Mouse (Mus musculus): Measurements from ENCODE around the gene Ndfip2.

The Ndfip2 gene

DNA sequence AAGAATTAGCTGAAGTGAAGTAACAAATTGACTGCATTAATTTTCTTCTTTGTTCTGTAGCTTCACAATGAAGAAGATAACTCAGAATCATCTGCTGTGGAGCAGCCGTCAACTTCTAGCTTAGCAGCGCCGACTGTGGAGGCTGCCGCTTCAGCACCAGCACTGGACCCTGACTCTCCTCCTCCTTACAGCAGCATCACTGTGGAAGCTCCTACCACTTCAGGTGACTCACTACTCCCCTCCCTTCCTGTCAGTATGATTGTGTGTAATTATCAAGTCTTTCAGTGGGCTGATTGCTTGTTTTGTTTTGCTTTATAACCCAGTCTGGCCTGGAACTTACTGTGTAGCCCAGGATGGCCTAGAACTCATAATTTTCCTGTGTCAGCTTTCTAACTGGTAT is 29.2 kb downstream of the Ndfip2 start:
- no peak for DNase-seq (ENCODE audit: low read depth)

DNA sequence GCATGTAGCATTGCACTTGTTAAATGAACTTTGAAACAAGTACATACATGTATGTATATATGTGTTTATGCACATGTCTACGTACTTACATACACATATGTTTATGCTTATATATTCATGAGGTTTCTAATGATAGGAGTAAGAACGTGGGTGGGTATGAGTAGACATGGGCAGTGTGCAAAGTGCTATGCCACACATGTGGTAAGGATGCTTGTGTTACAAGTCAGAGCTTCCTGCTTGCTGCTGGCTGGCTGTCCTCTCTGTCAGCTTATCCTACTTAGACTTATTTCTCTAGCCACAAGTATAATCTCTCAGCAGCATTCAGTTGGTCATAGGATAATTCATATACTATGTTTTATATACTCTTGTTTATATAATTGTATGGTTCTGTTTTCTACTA is 29.6 kb downstream of the Ndfip2 start:
- DNase-seq (ENCODE audit: low read depth): no peak

DNA sequence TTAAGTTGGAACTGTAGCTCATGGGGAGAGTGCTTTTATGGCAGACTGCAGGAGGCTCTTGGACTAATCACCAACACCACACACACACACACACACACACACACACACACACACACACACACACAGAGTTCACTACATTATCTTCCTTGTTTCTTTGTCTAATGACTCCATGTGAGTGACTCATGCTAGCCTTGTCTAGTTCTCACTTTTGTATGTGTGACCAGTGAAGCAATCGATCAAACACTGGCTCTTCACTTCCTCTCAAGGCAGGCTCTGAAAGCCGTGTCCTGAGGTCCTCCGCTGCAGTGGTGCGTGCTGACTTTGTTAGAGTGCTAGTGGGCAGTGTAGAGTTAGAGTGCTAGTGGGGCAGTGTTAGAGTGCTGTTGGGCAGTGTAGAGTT is 30.2 kb downstream of the Ndfip2 start:
- no peak for DNase-seq (ENCODE audit: low read depth)

DNA sequence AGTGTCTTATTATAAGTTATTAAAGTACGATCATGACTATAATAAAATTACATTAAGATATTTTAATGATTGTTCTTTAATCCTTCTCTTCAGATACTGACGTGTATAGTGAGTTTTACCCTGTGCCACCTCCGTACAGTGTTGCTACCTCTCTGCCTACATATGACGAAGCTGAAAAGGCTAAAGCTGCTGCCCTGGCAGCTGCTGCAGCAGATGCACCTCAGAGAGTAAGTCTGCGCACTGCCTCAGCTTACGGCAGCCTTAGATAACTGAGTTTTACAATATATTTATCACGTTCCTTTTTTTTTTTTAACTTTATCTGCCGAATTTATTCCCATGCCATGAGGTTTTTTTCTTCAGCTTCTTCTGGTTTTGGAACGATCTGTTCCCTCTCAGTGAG is 33.8 kb downstream of the Ndfip2 start:
- no peak for DNase-seq (ENCODE audit: low read depth)

DNA sequence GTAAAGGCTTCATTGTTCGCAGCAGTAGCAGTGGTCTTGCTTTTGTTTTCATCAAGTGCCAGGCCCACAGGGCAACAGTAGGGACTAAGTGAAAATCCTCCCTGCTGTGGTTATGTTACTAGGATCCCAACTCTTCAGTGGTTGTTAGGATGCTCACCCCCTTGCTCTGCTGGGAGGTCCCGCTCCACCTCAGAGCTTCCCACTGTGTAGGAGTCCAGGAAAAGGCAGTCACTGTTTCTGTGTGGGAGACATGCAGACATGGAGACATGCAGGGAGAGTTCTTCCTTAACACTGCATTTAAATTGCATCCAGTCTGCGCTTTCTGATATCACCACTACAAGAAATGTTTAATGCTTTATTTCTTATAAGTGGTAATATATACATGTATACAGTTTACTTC is 35.4 kb downstream of the Ndfip2 start:
- no peak for DNase-seq (ENCODE audit: low read depth)

DNA sequence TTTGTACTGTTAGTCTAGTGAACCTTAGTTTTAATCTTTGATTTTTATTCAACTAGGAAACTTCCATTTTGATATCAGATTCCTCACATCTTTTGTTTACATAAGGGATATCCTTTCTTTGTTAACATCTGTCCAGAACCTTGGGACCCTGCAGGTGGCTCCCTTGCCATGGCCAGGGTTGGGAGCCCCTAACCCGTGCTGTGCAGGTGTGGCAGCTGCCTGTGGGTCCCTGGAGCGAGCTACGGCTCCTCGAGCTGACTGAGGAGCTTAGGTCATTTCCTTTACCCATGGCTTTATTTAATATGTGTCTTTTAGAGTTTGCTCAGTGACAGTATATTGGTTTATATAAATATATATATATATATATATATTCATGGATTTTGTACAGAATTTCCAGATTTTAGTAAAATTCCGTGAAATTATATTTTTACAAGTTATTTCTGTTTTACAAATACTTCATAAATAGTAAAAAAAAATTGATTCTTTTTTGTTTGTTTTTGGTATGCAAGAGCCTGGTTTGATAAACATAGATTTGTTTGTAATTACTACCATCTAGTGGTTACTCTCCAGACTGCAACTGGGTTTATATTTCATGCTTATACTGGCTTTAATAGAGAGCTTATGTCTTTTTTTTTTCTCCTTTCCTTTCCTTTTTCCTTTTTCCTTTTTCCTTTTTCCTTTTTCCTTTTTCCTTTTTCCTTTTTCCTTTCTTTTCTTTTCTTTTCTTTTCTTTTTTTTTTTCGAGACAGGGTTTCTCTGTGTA is 37.6 kb downstream of the Ndfip2 start:
- DNase-seq (ENCODE audit: low read depth): peak; percentile 82

DNA sequence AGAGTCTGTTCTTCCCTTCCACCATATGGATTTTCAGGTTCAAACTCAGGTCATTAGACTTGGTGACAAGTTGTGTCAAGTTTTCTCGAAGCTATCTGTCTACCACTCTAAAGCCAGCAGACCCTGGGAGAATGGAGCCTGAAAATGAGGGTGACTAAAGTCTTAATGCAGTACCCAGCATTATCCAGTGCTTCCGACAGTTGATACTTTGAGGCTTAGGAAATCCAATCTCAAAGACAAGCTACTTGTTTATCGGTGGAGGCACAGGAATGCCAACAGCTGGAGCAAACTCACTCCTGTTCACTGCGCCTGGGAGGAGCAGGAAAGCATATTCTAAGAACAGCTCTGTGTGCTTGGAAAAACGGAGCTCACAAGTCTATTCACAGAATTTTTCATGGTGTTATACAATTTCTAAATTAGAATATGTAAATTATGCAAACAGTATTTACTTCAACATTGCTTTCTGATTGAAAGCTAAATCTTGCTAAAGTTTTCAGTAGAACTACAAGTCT is 41.4 kb downstream of the Ndfip2 start:
- no peak for DNase-seq (ENCODE audit: low read depth)

DNA sequence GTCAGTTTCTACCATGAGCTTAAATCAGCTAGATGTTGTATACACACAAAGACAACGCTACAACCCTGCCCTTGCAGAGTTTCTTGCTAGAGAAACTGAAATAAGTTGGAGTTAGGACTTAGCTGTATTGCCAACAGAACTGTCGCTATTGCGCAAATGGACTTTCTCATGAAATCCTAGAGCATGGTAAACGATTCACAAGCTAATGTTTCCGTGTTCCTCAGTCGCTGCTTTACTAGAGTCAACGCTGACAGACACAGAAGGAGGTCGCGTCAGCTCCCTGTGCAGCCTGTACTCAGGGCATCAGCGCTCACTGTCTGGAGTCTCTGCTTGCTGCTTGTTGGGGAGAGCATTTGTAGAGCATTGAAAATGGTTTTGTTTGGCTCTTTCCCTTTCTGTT is 42.2 kb downstream of the Ndfip2 start:
- no peak for DNase-seq (ENCODE audit: low read depth)

DNA sequence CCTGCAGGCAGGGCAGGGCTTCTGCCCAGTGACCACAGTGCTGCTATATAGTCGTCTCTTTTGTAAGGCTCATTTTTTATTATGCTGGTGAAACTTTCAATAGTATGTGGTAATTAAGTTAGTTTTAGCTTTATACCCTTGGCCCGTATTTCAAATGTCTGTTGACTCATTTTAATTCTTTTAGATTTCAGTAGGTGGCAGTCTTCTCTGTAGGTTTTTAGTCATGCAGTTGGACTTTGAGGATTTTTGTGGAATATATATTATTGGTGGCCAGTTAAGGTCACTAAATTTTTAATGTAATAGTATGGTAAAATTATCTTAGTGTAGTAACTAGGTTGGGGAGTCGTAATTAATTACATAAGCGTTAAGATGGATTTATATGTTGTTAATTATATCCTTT is 44.3 kb downstream of the Ndfip2 start:
- no peak for DNase-seq (ENCODE audit: low read depth)

DNA sequence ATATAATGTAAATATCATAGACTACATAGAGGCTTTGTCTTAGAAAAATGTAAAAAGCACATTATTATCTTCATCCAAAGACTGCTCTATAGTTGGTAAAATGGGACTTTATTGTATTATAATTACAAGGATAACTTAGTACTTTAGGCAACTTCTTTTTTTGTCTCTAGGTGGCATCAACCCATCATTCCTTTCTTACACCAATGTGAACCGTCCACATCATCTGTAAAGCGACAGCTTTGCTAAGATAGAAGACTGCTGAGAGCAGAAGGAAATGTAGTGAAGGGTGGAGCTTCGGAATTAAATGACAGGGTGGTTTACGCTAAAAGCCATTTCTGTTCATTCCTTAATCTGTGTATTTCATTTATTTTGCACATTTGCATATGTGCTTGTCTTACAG is 49.3 kb downstream of the Ndfip2 start:
- no peak for DNase-seq (ENCODE audit: low read depth)

DNA sequence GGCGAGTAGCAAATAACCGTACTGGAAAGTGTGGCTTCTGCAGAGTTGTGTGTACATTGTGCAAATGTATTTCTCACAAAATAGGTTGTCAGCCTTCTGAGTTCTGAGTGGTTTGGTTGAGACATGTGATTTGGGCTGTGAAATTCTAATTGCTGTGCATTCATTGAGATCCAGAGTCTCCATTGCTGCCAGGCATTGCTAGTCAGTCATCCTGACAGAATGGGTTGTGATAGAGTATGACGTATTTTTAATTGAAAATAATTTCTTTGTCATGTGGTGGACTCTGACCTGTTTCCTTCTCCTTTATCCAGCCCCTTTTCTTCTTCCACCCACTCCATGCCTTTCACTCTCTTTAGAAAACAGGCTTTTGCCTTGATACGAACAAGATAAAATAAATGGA is 54.0 kb downstream of the Ndfip2 start:
- no peak for DNase-seq (ENCODE audit: low read depth)

DNA sequence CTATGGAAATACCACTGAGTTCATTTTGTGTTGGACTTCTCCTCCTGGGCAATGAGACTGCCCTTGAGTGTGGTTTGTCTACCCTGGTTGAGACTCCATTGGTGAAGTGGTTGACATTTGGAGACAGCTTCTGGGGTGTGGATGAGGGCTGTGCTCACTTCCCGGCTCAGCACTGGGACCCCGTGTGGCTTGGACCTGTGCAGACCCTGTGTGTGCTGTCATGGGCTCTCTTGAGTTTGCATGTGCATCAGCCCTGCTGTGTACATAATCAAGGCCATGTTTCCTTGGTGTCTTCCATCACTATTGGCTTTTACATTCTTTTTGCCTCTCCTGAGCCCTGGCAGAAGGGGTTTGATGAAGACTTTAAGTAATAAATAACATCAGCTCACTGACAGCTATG is 54.6 kb downstream of the Ndfip2 start:
- DNase-seq (ENCODE audit: low read depth): no peak

DNA sequence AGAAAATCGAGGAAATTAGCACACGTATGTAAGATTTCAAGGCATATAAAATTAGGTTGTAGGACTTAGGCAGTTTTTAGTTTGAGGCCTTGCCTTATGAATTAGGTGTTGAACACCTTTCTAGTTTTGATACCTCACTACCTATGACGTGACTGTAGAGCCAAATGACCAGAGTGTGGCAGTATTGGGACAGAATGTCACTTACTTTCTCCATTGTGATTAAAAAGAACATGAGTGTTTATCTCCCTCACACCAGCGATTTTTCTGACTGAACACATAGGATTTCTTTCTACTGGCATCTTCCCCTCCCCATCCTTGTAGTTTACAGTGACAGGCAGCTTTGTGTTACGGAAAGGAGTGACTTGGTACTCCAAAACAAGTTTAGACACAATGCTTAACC is 55.5 kb downstream of the Ndfip2 start:
- DNase-seq (ENCODE audit: low read depth): no peak

DNA sequence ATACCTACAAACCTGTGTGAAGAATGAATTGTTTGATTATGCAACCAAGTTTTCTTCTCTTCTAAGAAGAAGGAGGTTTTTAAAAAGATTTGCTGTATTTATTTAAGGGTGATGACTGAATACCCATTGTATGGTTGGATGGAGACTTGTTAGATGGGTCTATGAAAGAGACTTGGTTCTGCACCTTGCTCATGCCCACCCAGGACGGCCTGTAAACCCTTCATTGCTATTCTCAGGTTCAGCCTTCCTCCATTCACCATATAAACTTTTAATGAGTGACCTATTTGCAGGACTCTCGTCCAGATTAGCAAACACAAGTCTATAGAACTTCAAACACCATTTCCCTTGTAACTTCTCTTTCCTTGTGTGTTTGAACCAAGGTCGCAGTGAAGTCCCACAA is 63.3 kb downstream of the Ndfip2 start:
- DNase-seq (ENCODE audit: low read depth): no peak

DNA sequence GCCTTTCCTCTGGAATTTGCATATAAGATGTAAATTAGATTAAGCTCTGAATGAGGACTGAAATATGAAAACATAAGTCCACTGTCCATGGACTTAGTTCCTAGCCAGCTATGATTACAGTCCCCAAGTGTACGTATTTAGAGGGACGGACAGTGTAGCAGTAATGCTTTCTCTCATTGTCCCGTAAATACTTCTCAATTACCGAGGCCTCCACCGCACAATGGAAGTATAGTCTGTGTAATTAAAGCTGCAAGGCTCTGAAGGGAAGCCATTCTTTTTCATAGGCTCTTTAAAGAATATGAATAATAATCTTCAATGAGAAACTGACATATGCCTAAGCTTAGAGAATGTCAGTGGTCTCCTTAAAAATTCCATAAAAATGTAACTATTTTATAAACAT is 64.5 kb downstream of the Ndfip2 start:
- DNase-seq (ENCODE audit: low read depth): no peak

DNA sequence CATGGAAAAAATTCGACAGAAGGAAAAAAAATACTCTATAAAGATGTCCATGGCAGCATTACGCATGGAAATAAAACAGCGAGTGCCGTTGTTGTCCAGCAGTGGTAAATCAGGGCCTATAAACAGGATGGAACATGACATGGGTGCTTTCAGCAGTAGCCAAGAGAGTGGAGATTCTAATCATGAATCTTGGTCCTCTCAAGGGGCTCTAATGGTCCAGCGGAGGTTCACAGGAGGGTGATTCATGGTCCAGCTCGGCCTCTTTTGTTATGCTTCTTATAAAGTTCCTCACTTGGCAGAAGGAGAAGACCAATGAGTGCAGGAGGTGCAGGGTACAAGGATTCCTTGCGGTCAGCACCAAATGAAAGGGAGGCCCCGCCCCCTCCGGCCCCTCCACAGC is 65.1 kb downstream of the Ndfip2 start:
- no peak for DNase-seq (ENCODE audit: low read depth)

DNA sequence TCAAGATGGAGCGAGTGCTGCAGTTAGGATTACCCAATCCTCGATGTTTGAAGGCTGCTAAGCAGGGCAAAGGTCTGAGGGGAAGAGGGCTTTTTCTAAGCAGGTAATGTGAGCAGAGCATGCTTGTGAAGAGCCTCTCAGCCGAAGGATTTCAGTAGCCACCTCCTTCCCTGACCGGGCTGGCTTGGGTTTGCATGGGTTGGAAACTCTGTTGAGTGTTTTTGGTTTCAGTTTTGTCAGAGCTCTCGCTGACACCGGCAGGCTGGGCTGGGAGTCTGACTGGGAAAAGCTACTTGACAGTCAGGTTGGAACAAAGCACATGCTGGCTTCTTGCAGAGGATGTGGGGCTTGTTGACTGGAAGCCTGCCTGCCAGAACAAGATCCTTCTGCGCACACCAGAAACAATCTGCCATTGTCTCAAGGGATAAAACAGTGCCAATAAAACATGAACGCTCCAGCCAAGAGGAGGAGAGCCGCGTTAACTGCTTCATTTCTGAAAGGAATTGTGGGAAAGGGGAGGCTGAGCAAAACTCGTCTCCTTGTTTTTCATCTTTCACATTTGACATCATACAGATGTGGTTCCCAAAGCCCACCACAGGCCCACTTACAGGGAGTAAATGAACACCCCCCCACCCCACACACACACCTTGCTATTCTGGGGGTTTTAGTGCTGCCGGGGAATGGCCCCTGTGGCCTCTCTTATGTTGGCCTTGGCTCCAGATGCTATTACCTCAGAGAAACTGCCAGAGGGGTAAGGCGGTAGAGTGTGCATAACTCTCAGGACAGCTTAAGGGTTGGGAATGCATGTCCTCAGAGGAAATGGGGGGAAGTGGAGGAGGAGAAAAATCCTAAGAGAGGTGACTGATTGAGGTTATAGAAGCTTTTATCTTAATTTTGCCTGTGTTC is 70.3 kb downstream of the Ndfip2 start:
- DNase-seq (ENCODE audit: low read depth): no peak

DNA sequence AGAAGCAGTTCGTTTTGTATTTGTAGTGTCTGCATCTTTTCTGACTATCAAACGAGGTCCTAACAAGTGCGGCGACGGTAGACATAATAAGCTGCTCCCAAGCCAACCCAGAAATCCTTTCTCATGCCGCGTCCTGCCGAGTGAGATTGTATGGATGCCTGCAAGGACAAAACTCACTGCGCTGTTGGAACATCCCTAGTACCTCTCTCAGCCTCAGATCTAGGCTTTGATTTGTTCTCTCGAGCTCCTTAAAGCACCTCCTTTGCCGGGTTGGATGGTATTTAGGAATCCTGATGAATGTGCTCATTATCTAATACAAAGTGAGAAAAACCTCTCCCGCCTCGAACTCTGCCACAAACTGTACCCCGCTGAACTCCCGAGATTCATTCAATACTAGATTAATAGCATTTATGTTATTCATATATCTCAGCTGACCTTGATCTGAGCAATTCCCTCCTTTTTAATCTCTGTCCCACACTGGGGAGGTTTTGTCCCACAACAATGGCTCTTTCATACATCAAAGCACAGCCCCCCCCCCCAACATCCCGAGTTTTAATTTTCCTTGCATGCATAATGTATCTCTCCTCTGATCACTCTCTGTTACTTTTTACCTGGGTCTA is 75.2 kb downstream of the Ndfip2 start:
- DNase-seq (ENCODE audit: low read depth): no peak

DNA sequence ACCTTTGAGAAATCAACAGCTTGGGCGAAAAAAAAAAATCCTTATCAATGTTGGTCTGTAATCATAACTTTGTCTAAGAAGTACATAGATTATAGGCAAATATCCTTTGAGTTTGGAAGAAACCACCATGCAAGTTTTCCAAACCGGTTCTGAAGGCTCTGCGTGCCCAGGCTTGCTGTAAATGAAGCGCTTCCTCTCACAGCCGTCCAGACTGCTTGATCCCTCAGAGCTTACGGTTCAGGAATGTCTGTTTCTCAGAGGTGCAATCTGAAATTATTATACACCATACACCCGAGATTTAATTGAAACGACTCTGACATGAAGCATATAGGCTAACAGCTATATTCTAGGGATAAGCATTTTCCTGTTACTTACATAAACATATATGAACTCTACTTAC is 83.4 kb downstream of the Ndfip2 start:
- DNase-seq (ENCODE audit: low read depth): no peak

DNA sequence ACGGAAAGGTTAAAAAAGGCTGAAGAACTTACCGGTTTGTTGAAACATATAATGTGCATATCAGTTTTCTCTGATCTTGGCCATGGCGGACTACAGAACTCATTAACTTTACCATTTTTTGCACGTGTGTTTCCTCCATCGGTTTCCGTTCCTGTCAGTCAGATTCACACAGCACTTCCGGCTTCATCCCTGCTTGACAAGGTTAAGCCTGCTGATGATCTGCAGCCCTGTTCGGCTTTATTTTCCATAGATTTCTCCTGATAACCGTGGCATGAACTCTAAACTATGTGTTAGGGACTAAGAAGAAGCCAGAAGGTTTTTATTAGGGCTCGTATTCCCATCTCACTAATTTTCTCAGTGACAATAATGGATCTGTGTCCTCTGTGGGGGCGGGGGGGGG is 95.7 kb downstream of the Ndfip2 start:
- DNase-seq (ENCODE audit: low read depth): no peak

Data from naive thymus-derived CD4-positive, alpha-beta T cell, adult 2 months (primary cell).